Mouse (Mus musculus): ENCODE results near the gene Apbb2. TPM values are rescaled to one million over a fixed set of nuclear protein-coding genes. Genes with fewer than 3 reads are reported as not detected.

Apbb2 gene
- polyA plus RNA-seq, 1 experiment from 2014 or later: 34.0 TPM

GRCm38 (mm10) chr5:66475824-66476223, 142.8 kb downstream of the Apbb2 start:
- H3K4me1 ChIP-seq (ENCODE audit: control insufficient read depth, insufficient read depth, low read length): peaks cover 5% of the 10 kb centered on the region; the same call in 1 of the 2 replicates
- 86% methylated on average over 6 of the region's 6 CpGs for WGBS
- DNase-seq (ENCODE audit: low spot score, missing footprints) (no peak), ATAC-seq (ENCODE audit: low FRiP score) (no peak)
- H3K9ac ChIP-seq (ENCODE audit: low read length): no peak overlapping the region
- no peaks in the 10 kb centered on the region for H3K36me3 ChIP-seq (ENCODE audit: control insufficient read depth, insufficient read depth, low read length)
- H3K4me3 ChIP-seq (ENCODE audit: low read depth, low read length): no peak overlapping the region
- H3K27ac ChIP-seq (ENCODE audit: low read depth, low read length): no peak overlapping the region
- H3K9me3 ChIP-seq (ENCODE audit: control insufficient read depth, low read length): no peaks in the 10 kb centered on the region
- no peaks in the 10 kb centered on the region for H3K27me3 ChIP-seq (ENCODE audit: control insufficient read depth, insufficient read depth, low read length)
- H3K4me2 ChIP-seq: no peak overlapping the region

- Histone ChIP-seq H3K4me1 (ENCODE audit: control insufficient read depth, insufficient read depth, low read length) (peaks cover 5% of the 10 kb centered on the region; the same call in 1 of the 2 replicates), H3K4me3 (ENCODE audit: low read depth, low read length) (no peak overlapping the region), H3K27me3 (ENCODE audit: control insufficient read depth, insufficient read depth, low read length) (no peaks in the 10 kb centered on the region), H3K4me2 (no peak overlapping the region), H3K27ac (ENCODE audit: low read depth, low read length) (no peak overlapping the region), H3K9ac (ENCODE audit: low read length) (no peak overlapping the region), H3K36me3 (ENCODE audit: control insufficient read depth, insufficient read depth, low read length) (no peaks in the 10 kb centered on the region), H3K9me3 (ENCODE audit: control insufficient read depth, low read length) (no peaks in the 10 kb centered on the region)
- DNase-seq (ENCODE audit: low spot score, missing footprints): no peak
- ATAC-seq (ENCODE audit: low FRiP score): peak; percentile 46; the same call in 1 of the 2 replicates
- WGBS: 77% methylated on average over 11 of the region's 11 CpGs
Measured at GRCm38 (mm10) chr5:66474153-66474552, 144.4 kb downstream of the Apbb2 start.

GRCm38 (mm10) chr5:66473599-66473998, 145.0 kb downstream of the Apbb2 start:
- Histone ChIP-seq H3K27me3 (ENCODE audit: control insufficient read depth, insufficient read depth, low read length) (no peaks in the 10 kb centered on the region), H3K36me3 (ENCODE audit: control insufficient read depth, insufficient read depth, low read length) (no peaks in the 10 kb centered on the region), H3K9ac (ENCODE audit: low read length) (no peak overlapping the region), H3K4me2 (no peak overlapping the region), H3K9me3 (ENCODE audit: control insufficient read depth, low read length) (no peaks in the 10 kb centered on the region), H3K27ac (ENCODE audit: low read depth, low read length) (no peak overlapping the region; the same call in 1 of the 2 replicates), H3K4me3 (ENCODE audit: low read depth, low read length) (no peak overlapping the region), H3K4me1 (ENCODE audit: control insufficient read depth, insufficient read depth, low read length) (peaks cover 5% of the 10 kb centered on the region; the same call in 1 of the 2 replicates)
- WGBS: 26% methylated on average over 12 of the region's 12 CpGs
- peak; percentile 67 for ATAC-seq (ENCODE audit: low FRiP score)
- DNase-seq (ENCODE audit: low spot score, missing footprints): peak; percentile 90

GRCm38 (mm10) chr5:66470837-66471236, 147.7 kb downstream of the Apbb2 start:
- Histone ChIP-seq H3K27me3 (ENCODE audit: control insufficient read depth, insufficient read depth, low read length) (no peaks in the 10 kb centered on the region), H3K4me3 (ENCODE audit: low read depth, low read length) (no peak overlapping the region), H3K4me2 (no peak overlapping the region), H3K27ac (ENCODE audit: low read depth, low read length) (no peak overlapping the region), H3K9ac (ENCODE audit: low read length) (no peak overlapping the region), H3K9me3 (ENCODE audit: control insufficient read depth, low read length) (no peaks in the 10 kb centered on the region), H3K36me3 (ENCODE audit: control insufficient read depth, insufficient read depth, low read length) (no peaks in the 10 kb centered on the region), H3K4me1 (ENCODE audit: control insufficient read depth, insufficient read depth, low read length) (peaks cover 5% of the 10 kb centered on the region; the same call in 1 of the 2 replicates)
- DNase-seq (ENCODE audit: low spot score, missing footprints): no peak
- no peak for ATAC-seq (ENCODE audit: low FRiP score)
- WGBS: 89% methylated on average over 5 of the region's 5 CpGs

- no peak overlapping the region for H3K27ac ChIP-seq (ENCODE audit: low read depth, low read length)
- no peaks in the 10 kb centered on the region for H3K27me3 ChIP-seq (ENCODE audit: control insufficient read depth, insufficient read depth, low read length)
- ATAC-seq (ENCODE audit: low FRiP score): no peak
- no peak overlapping the region for H3K4me2 ChIP-seq
- H3K9me3 ChIP-seq (ENCODE audit: control insufficient read depth, low read length): no peaks in the 10 kb centered on the region
- 89% methylated on average over 11 of the region's 11 CpGs for WGBS
- H3K4me3 ChIP-seq (ENCODE audit: low read depth, low read length): no peak overlapping the region
- H3K4me1 ChIP-seq (ENCODE audit: control insufficient read depth, insufficient read depth, low read length): peaks cover 5% of the 10 kb centered on the region; the same call in 1 of the 2 replicates
- H3K9ac ChIP-seq (ENCODE audit: low read length): no peak overlapping the region
- H3K36me3 ChIP-seq (ENCODE audit: control insufficient read depth, insufficient read depth, low read length): no peaks in the 10 kb centered on the region
- peak; percentile 31 for DNase-seq (ENCODE audit: low spot score, missing footprints)
Measured at GRCm38 (mm10) chr5:66469685-66470084, 148.9 kb downstream of the Apbb2 start.

GRCm38 (mm10) chr5:66468331-66469001, 150.1 kb downstream of the Apbb2 start:
- no peak overlapping the region for H3K4me3 ChIP-seq (ENCODE audit: low read depth, low read length)
- H3K27me3 ChIP-seq (ENCODE audit: control insufficient read depth, insufficient read depth, low read length): no peaks in the 10 kb centered on the region
- H3K36me3 ChIP-seq (ENCODE audit: control insufficient read depth, insufficient read depth, low read length): no peaks in the 10 kb centered on the region
- 87% methylated on average over 4 of the region's 4 CpGs for WGBS
- ATAC-seq (ENCODE audit: low FRiP score): no peak
- no peak overlapping the region for H3K9ac ChIP-seq (ENCODE audit: low read length)
- H3K4me1 ChIP-seq (ENCODE audit: control insufficient read depth, insufficient read depth, low read length): peaks cover 2% of the 10 kb centered on the region; the same call in 1 of the 2 replicates
- H3K27ac ChIP-seq (ENCODE audit: low read depth, low read length): no peak overlapping the region
- no peak overlapping the region for H3K4me2 ChIP-seq
- DNase-seq (ENCODE audit: low spot score, missing footprints): peak; percentile 76
- H3K9me3 ChIP-seq (ENCODE audit: control insufficient read depth, low read length): no peaks in the 10 kb centered on the region

GRCm38 (mm10) chr5:66462665-66463064, 155.9 kb downstream of the Apbb2 start:
- Histone ChIP-seq H3K4me3 (ENCODE audit: low read depth, low read length) (no peak overlapping the region), H3K4me2 (no peak overlapping the region), H3K9me3 (ENCODE audit: control insufficient read depth, low read length) (no peaks in the 10 kb centered on the region), H3K4me1 (ENCODE audit: control insufficient read depth, insufficient read depth, low read length) (0 out of 2 replicates have a peak, but pooled peaks cover 2% of the 10 kb centered on the region), H3K27me3 (ENCODE audit: control insufficient read depth, insufficient read depth, low read length) (no peaks in the 10 kb centered on the region), H3K9ac (ENCODE audit: low read length) (no peak overlapping the region), H3K36me3 (ENCODE audit: control insufficient read depth, insufficient read depth, low read length) (no peaks in the 10 kb centered on the region), H3K27ac (ENCODE audit: low read depth, low read length) (no peak overlapping the region)
- WGBS: 87% methylated on average over 8 of the region's 8 CpGs
- peak; percentile 41 for DNase-seq (ENCODE audit: low spot score, missing footprints)
- no peak for ATAC-seq (ENCODE audit: low FRiP score)

GRCm38 (mm10) chr5:66458851-66459250, 159.7 kb downstream of the Apbb2 start:
- H3K36me3 ChIP-seq (ENCODE audit: control insufficient read depth, insufficient read depth, low read length): no peaks in the 10 kb centered on the region
- H3K4me3 ChIP-seq (ENCODE audit: low read depth, low read length): no peak overlapping the region
- H3K27ac ChIP-seq (ENCODE audit: low read depth, low read length): no peak overlapping the region
- H3K4me1 ChIP-seq (ENCODE audit: control insufficient read depth, insufficient read depth, low read length): 0 out of 2 replicates have a peak, but pooled peaks cover 2% of the 10 kb centered on the region
- DNase-seq (ENCODE audit: low spot score, missing footprints) (no peak), ATAC-seq (ENCODE audit: low FRiP score) (no peak)
- 79% methylated on average over 5 of the region's 5 CpGs for WGBS
- H3K4me2 ChIP-seq: no peak overlapping the region
- H3K9me3 ChIP-seq (ENCODE audit: control insufficient read depth, low read length): no peaks in the 10 kb centered on the region
- no peaks in the 10 kb centered on the region for H3K27me3 ChIP-seq (ENCODE audit: control insufficient read depth, insufficient read depth, low read length)
- no peak overlapping the region for H3K9ac ChIP-seq (ENCODE audit: low read length)

- 93% methylated on average over 5 of the region's 5 CpGs for whole genome bisulfite sequencing
- H3K9ac ChIP-seq (ENCODE audit: low read length): no peak overlapping the region
- 0 out of 2 replicates have a peak, but pooled peaks cover 3% of the 10 kb centered on the region for H3K36me3 ChIP-seq (ENCODE audit: control insufficient read depth, insufficient read depth, low read length)
- H3K27ac ChIP-seq (ENCODE audit: low read depth, low read length): no peak overlapping the region
- peak; percentile 8 for DNase-seq (ENCODE audit: low spot score, missing footprints)
- H3K4me1 ChIP-seq (ENCODE audit: control insufficient read depth, insufficient read depth, low read length): 0 out of 2 replicates have a peak, but pooled peaks cover 2% of the 10 kb centered on the region
- no peak overlapping the region for H3K4me3 ChIP-seq (ENCODE audit: low read depth, low read length)
- H3K9me3 ChIP-seq (ENCODE audit: control insufficient read depth, low read length): no peaks in the 10 kb centered on the region
- H3K4me2 ChIP-seq: no peak overlapping the region
- H3K27me3 ChIP-seq (ENCODE audit: control insufficient read depth, insufficient read depth, low read length): no peaks in the 10 kb centered on the region
- ATAC-seq (ENCODE audit: low FRiP score): no peak
Measured at GRCm38 (mm10) chr5:66455271-66455670, 163.3 kb downstream of the Apbb2 start.

All from midbrain, embryonic 11.5 days (tissue).